Mouse (Mus musculus) c-Kit-negative CD71-positive TER-119-positive erythroid progenitor cells, embryonic 14.5 days (primary cell): ENCODE measurements around the gene Socs1.
A peak's percentile ranks its signal among the peaks of the same experiment; 100 is the strongest.

Experiments used
- DNase-seq: peaks from one replicate; pipeline ENCODE4 v3.0.0-alpha.2; 2013; ENCODE audit warnings: low read depth, low spot score

Socs1 gene

DNA sequence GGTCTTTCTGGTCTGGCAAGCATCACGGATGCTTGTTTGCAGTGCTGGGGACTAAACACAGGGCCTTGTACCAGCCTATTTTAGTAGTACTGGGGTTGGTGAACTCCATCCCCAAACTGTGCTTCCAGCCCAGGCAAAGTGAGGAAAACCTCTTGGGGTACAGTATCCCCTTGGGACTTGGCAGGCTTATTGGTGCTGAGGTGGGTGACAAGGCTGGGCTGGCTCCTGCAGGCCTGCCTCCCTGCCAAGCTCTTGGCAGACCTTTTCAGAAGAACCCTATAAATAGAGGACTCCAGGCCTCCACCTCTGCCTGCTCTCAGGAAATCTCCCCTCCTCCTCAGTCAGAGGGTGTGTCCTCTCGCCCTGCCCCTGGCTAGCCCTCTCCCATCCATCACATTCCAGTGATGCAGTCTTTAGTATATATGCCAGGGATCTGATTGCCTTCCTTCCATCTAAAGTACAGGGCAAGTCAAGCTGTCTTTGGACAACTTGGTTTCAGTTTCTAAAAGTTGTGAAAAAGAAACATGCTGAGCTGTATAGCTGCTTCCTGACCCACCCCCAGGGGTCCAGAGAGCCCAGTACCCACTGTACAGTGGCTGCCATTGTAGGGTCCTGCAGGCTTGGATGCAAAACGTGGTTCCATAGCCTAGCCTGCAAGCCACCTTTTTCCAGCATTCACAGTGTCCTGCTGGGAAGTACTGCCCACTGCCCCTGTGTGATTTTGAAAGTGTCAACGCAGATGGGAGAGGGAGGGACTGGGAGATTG is 1.6 kb upstream of the Socs1 start:
- no peak for DNase-seq

DNA sequence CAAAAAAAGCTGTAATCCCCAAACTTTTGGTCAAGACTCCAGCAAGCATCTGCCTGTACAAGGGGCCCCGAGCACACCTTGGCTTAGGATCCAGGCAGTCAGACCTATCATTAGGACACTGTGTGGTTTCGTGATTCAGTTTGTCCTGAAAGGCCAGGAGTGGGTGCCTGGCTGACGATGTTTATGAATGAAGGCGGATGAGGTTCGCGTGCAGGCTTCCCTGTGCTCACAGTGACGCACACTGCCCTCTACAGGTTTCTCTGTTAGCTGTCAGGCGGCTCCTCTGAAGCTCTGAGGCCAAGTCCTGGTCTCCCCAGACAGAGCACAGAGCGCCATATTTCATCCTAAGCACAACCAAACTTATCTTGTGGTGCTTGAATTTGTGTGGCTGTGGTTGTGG is 952 bp upstream of the Socs1 start:
- peak; percentile 54 for DNase-seq

GRCm38 (mm10) chr16:10784793-10785370 is 454 bp downstream of the Socs1 start:
- DNase-seq: peak; percentile 31

- DNase-seq: no peak
These were observed 1.2 kb downstream of the Socs1 start for GRCm38 (mm10) chr16:10783883-10784792.

GRCm38 (mm10) chr16:10783451-10783850 is 1.9 kb downstream of the Socs1 start:
- DNase-seq: no peak

GRCm38 (mm10) chr16:10783152-10783434 is 2.2 kb downstream of the Socs1 start:
- DNase-seq: no peak

DNA sequence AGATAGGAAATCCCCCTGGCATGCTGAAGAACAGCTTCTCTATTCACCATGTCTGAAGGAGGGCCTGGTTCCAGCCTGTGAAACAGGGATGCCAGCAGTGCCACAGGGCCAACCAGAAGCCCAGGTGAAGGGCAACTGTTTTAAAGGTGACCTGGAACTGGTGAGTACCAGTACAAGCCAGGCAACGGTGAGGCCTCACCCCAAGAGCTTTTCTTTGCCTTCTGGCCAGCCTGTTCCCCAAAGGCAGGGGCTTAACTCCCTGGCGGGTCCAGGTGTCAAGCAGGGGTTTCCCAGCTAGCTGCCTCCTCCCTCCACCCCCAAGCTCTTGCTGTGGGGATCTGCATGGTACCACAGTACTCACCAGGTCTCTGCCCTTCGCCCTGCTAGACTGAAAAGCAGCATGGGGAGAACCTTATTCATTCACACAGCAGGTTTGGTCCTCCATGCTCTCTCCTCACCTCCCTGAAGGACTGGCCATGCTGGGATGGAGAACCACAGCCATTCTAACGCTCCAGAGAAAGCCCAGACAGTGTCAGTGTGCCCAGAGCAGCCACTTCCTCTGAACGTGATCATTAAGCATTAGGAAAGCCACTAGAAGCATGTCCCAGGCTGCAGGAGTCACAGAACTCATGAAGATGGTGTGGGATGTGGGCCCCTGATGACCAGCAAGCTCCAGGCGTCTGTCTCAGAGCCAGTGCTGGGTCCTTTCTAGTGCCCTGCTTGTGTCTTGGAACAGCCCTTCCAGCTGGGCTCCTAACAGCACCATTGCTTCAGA is 2.8 kb downstream of the Socs1 start:
- no peak for DNase-seq

GRCm38 (mm10) chr16:10781862-10782371 is 3.4 kb downstream of the Socs1 start:
- no peak for DNase-seq

- no peak for DNase-seq
These were observed 4.7 kb downstream of the Socs1 start for GRCm38 (mm10) chr16:10780631-10781120.

DNA sequence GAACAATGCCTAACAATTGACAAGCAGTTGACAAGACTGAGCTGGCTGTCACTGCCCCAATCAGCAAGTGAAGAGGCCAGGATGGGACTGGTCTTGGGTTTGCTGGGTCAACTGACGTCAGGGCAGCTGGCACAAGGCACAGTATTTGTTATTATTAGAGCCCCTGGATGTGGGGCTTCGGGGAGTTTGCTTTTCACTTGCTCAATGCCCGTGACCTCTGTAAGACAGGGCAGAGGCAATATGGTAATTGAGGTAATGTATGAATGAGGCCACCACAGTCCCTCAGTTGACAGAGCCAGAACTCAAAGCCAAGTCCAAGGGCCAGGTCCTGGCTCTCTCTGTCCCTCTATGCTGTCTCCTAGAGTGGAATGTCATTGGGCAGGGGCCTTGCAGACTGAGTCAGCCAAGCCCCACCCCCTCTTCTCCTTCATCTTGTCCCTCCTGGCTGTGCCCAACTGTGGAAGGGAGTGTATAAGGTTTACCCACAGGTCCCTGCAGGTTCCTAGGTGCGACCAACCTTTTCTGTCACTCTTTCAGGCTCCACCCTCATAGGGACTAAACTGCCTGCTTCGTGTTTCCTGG is 7.7 kb downstream of the Socs1 start:
- no peak for DNase-seq

DNA sequence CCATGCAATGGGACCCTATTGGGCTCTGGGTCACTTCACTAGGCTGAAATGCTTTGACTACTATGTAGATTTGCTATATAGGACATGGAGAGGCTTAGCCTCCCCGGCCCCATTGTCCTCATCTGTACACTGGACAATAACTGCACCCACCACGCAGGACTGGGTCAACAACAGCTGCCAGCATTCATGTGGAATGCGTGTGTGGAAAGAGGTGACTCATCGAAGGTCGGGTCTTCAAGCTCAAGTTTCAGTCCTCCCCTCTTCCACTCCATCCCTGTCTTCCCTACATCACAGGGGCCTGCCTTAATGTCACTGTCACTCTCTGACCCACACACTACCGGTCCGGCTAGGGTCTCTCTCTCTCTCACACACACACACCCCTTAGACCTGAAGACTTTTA is 9.0 kb downstream of the Socs1 start:
- DNase-seq: no peak

DNA sequence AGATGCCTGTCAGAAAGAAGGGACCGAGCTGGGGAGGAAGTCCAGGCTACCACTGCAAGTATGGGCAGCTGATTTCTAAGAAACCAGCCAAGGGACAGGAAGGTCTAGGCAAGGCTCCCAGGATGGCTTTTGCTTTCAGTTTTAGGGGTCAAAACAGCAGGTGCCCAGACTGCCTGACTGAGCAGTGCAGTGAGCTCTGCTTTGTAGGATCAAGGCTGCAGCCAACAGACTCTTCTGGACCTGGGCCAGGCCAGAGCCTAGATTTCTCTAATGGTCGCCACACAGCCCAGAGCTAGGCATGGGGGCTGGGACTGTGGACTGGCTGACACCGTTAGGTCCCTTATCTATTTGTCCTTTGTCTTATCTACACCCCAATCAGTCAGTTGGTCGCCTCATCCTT is 10.6 kb downstream of the Socs1 start:
- DNase-seq: no peak

GRCm38 (mm10) chr16:10773543-10773942 is 11.8 kb downstream of the Socs1 start:
- no peak for DNase-seq

DNA sequence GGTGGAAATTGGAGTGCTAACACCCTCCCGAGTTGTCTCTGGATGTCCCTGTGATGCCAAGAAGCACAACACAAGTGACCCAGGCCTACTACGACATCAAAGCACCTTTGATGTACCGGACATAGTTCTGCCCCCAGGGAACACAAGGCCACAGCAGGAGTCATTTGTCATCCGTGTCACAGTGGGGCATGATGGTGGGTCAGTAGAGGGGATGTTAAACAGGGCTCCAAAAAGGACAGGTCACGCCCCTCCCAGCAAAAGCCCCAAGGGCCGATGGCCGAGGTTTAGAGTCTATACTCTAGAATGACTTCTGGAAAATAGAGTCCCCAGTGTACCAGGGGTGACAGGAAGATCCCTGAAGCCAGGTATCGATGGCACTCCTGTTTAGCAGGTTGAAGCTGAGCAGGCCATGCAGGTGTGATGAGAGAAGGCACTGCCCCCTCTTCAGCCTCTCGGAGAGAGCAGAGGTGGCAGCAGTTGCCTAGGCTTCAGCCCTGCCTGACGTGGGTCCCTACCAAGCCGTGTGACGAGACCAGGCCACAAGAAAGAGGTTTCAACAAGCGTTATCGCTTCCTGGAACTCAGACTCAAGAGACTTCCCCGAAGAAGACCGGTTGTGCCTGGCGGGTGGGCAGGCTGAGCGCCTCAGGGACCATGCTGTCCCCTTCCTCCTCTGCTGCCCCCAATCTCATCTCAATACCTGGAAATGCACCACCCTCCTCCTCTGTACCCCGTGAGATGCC is 13.4 kb downstream of the Socs1 start:
- no peak for DNase-seq

DNA sequence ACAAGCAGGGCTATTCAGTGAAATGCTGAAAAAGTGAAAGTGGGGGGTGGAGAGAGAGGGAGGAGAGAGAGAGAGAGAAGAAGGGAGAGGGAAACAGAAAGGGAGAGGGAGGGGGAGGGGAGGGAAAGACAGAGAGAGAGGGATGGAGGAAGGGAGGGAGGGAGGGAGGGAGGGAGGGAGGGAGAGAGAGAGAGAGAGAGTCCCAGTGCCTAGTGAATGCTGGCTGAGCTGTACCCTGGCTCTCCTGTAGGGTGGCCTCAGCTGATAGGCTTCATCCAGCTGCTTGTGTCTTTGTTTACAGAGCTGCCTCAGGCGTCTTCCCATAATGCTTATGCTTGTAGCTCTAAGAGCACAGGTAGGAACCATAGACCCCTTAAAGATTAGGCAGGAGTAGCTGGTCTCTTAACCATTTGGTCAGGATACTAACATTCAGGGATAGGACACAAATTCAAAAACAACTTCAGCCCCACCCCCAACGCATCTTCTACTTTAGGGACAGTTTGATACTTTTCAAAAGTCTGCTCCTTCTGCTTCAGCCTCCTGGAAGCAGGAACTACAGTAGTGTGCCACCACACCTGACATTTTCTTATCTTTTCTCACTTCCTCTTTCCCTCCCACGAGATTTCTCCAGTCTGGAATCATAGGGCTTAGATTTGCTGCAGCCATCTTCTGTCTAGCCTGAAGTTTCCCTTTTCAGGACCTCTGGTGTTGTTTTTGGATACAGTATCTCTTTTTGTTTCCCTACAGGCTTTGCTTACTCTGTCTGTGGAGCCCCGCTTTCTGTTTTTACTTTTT is 14.6 kb downstream of the Socs1 start:
- no peak for DNase-seq

- no peak for DNase-seq
These were observed 15.7 kb downstream of the Socs1 start for GRCm38 (mm10) chr16:10769661-10770060.

DNA sequence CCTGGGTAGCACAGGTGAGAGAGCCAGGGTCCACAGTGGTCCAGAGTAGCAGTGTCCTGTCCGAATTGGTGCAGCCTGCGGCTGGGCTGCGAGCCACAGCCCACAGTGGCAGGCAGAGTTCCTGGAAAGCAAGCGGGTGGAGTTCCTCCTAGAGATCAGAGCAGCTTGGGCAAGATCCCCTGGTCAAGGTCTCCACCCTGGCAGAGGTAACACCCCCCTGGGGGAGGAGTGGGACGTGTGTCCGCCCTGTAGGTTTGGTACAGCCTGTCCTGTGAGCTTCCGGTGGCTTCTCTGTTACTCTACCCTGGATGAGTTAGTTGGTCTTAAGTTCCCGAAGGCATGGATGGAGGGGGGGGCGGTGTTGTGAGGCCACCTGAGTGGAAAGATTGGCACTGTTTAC is 16.5 kb downstream of the Socs1 start:
- no peak for DNase-seq

- DNase-seq: peak; percentile 57
These were observed 18.2 kb downstream of the Socs1 start for GRCm38 (mm10) chr16:10767158-10767557.

DNA sequence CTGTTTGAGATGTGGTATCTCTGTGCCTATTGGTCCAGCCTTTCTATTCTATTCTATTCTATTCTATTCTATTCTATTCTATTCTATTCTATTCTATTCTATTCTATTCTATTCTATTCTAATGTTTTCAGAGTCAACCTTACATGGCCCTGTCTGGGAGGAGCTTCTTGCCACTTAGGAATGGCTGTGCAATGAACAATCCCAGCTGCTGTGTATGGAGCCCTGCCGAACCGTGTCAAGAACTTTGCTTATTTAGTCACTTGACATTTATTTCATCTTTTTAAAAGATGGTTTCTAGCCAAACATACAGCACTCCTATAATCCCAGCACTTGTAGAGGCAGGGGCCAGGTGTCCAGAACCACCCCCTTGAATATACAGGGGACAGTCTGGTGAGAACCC is 21.0 kb downstream of the Socs1 start:
- no peak for DNase-seq
